Mouse (Mus musculus) cerebellum, postnatal 14 days (tissue): Measurements from ENCODE around the gene Taar8c.

Experiments used
- DNase-seq, 2 experiments: peaks; one replicate each; pipeline ENCODE4 v3.0.0; 2021; ENCODE audit warnings: mixed read lengths in 2 of 2

Gene Taar8c

DNA sequence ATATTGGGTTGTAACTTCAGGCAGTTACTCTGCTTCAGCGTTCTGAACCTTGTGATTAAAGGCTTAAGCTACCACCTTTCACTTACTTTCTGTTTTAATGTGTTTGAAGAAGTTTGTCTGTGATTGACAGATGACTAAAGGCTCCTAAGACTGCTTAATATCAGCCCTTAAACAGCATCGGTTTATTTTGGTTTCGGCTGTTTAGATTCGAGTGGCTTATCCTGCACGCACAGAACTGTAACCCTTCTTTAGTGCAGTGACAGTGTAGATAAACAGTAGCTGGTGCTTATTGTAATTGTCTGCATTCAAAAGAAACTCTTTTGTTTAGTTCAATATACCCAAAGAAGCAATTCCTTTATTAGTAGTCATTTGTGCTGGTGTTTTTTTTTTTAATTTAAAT is 49.7 kb downstream of the Taar8c start:
- no peak for DNase-seq
